Mouse (Mus musculus) frontal cortex, postnatal 10 days (tissue): ENCODE results near the gene Otub1.

ENCODE experiments used
- DNase-seq, 2 experiments: peaks; one replicate each; pipeline ENCODE4 v3.0.0; 2022; ENCODE audit warnings: low spot score in 2 of 2, mixed read lengths in 1 of 2

The Otub1 gene

DNA sequence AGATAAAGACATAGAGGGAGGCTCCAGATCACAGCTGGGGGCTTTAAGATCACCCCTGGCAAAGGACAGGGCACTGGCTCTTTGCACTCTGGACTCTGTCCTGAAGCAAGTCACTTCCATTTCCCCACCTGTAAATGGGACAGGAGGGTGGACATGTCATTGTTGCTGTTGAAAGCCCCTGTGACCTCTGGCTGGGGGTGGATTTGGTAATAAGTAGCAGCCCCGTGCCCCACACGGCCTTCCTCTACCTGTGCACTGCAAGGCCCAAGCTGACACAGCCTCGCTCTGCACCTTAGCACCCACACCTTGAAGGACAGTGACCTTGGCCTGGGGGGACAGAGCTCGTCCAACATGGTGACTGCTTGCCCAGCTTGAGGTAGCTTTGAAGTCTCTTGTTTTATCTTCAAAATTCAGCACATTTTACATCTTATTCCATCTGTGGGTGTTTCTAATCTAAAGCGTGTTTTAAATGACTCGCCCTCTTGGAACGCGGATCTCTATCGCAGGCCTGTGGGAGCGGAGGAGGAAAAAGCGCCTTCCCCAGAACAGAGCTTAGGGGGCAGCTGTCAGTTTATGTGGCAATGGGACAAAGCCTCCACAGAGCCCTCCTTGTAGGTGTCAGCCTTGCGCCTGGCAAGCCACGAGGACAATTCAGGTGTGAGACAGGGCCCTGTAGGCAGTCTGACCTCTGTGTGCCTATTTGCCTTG lies 28.2 kb downstream of the Otub1 start:
- DNase-seq = no peak

GRCm38 (mm10) chr19:7176041-7176696 lies 29.9 kb downstream of the Otub1 start:
- DNase-seq = no peak

- DNase-seq = peak; percentile 73 to 75
Measured at GRCm38 (mm10) chr19:7172051-7172866, 33.9 kb downstream of the Otub1 start.

GRCm38 (mm10) chr19:7171447-7171846 lies 34.7 kb downstream of the Otub1 start:
- no peak for DNase-seq

GRCm38 (mm10) chr19:7170916-7171315 lies 35.2 kb downstream of the Otub1 start:
- DNase-seq = no peak

DNA sequence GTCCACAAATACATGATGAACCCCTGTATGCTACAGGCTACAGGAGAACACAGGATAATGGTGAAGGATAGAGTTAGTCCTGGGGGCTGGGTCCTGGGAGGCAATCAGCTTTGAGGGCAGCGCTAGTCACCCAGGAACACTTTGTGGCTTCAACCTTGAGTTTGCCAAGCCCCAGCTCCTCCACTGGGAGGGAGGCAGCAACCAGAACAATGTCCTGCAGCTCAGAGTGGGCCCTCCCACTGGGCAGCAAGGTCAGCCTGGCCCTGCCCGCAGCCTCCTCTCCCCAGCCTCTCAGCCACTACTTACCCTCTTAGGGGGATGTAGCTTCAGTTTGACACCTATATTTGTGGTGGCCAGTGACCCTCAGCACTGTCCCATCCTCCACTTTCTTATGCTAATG lies 37.7 kb downstream of the Otub1 start:
- DNase-seq = no peak

- DNase-seq = no peak
Measured at GRCm38 (mm10) chr19:7166767-7167166, 39.3 kb downstream of the Otub1 start.

DNA sequence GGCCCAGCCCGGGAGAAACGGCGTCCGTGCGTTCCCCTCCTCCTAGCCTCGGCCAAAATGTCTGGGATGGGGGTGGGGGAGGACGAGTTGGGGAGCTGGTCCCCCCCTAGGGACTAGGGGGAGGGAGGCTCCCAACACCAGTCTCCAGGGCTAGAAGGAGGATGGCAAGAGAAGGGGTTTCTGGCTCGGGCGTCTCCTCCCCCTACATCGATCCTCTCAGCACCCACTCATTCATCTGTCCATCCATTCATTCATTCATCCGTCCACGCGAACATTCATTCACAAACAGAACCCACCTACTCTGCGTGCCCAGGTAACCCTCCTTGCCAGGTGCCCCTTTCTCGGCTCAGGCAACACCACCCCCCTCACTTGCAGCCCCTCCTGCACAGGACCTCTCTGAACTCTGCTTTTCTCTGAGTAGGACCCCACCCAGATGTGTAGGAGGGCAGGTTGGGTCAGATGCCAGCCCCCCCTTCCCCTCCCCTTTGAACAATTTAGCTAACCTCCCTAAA lies 39.9 kb downstream of the Otub1 start:
- DNase-seq = no peak

DNA sequence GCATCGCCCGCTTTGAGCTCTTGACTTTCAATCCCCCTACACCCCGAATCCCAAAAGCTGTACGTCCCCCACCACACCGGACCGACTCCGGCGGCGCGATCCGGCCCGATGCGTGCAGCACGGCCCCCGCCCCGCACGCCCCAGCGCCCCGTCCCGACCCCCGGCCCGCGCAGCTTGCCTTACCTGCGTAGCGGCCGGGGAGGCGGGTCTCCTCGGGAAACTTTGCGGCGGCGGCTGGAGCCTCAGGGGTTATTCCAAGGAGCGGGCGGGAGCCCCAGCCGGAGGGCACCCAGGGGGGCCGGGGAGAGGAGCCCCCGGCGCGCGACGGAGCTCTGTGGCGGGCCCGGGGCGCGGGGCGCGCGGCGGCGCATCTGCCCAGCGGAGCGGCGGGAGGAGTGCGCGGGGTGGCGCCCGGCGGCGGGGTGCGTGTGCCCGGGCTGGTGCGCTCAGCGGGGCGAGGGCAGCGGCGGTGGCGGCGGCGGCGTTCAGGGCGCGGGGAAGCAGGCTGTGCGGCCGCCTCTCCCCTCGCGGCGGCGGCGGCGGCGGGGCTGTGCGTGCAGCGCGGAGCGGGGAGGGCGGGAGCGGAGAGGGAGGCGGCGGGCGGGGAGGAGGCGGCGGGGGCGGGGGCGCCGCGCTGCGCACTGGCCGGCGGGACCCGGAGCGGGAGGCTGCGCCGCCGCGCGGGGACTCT lies 40.5 kb downstream of the Otub1 start:
- DNase-seq = no peak

DNA sequence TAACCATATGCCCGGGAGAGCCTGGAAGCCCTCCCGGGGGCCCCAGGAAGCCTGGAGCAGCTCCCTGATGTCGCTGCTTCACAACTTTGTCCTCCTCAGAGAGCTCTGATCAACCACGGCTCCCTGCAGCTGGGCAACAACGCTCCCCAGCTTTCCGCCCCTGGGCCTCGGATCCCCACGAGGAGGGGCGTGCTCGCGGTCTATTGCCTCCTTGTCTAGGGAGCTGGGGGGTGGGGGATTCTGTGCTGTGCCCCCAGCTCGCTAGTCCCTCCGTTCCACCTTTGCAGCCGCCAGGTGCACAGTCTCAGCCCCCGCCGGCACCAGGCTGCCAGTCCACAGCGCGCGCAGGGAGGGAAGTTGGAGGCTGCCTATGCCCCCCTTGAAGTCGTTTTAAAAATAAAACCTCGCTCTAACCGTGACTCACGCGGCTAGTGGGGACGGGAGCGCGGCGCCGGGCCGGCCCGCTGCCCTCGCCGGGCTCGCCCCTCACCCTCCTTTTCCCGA lies 41.2 kb downstream of the Otub1 start:
- no peak for DNase-seq

- DNase-seq = no peak
Measured at GRCm38 (mm10) chr19:7164238-7164637, 41.9 kb downstream of the Otub1 start.

DNA sequence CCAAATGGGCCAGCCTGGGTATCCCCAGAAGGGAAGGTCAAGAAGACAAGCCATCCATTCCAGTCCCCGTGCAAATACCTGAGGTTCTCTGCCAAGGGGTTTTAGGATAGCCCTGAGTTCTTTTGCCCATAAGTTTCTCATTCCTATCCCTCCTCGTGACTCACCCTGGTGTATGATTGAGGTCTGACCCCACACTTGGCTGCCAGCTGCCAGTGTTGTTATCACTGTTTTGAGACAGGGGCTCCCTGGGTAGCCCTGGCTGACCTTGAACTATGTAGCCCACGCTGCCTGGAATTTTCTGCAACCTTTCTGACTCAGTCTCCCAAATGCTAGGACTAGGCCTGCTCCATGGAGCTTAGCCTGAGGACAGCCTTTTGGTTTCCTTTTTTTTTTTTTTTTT lies 45.1 kb downstream of the Otub1 start:
- no peak for DNase-seq

- peak in 1 of 2 experiments; percentile 64 for DNase-seq
Measured at GRCm38 (mm10) chr19:7160151-7160906, 45.8 kb downstream of the Otub1 start.

DNA sequence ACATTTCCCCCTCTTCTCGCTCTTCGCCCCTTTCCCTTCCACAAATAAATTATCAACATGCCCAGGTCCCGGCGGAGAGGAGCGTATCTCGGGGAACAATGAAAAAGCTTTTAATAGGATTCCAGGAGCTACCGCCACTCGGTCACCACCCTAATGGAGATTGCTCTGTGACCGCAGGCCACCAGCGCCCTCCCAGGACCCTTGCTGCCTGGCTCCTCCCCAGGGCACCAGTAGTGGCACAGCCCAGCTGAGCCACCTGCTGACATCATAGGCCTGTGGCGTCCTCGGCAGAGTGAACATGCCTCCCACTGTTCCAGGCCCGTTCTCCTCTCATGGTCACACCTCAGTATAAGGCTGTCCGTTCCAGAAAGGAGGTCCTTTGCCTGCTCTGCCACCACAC lies 48.4 kb downstream of the Otub1 start:
- no peak for DNase-seq

GRCm38 (mm10) chr19:7155196-7155595 lies 50.9 kb downstream of the Otub1 start:
- DNase-seq = peak; percentile 49 to 58

DNA sequence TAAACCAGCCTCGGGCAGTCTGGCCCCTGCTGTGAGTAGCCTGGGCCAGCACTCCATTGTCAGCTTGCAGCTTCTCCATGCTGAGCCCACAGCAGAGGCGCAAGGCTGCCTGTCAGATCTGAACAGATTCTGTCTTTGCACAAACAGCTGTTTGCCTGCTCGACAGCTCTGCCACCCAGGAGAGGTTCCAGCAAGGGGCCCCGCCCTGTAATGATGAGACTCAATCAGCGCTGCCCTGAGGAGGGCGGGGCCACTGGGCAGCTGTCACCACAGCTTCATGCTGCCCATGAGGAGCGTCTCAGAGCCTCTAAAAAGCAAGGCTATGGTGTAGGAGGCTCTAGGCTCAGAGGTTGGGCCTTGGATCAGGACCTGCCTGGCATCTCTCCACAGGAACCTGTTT lies 52.9 kb downstream of the Otub1 start:
- no peak for DNase-seq

DNA sequence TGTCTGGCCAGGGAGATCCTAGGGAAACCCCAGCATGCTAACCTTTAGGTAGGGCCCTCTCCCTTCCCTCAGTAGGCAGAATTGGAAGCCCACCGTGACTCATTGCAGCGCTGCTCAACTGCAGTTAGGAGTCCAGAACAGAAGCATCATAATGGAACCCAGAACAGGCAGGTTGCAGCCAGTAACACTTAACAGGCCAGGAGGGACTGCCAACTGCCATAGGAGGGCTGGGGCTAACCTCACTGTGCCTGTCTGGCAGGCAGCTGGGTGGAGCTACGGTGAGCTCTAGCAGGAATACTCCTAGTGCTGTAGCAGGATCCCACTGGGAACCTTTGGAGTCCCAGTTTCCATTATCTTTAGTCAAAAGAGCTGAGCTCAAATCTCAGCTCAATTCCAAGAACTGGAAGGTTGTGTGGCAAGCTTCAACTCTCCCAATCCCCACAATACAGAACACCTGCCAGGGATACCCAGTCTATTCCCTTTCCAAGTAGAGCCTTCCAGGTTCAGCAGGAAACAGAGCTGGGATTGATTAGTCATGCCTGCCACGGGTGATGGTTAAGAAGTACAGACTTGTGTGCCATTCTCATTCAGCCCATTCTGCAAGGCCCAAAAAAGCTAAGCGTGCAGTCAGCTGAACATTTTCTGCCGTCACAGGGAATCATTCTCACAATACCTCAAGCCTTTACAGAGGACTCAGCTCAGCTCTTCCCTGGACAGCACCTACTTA lies 54.0 kb downstream of the Otub1 start:
- DNase-seq = no peak

GRCm38 (mm10) chr19:7151300-7151926 lies 54.7 kb downstream of the Otub1 start:
- DNase-seq = no peak

- DNase-seq = no peak
Measured at GRCm38 (mm10) chr19:7149158-7149685, 56.9 kb downstream of the Otub1 start.
